Mouse (Mus musculus) lung, postnatal 25 days (tissue): ENCODE measurements at regions not wholly inside any gene's neighbourhood (a gene's known extent, or its start where the extent isn't known, plus 50 kb on each side); places are given as distances from the start of the nearest gene placed in this dataset.

Source experiments
- DNase-seq: peaks from one replicate; pipeline ENCODE4 v3.0.0; 2022; ENCODE audit warnings: low spot score

- no peak for DNase-seq
Measured at GRCm38 (mm10) chr5:111897568-111897967, 163.8 kb downstream of the Gm26897 start.

DNA sequence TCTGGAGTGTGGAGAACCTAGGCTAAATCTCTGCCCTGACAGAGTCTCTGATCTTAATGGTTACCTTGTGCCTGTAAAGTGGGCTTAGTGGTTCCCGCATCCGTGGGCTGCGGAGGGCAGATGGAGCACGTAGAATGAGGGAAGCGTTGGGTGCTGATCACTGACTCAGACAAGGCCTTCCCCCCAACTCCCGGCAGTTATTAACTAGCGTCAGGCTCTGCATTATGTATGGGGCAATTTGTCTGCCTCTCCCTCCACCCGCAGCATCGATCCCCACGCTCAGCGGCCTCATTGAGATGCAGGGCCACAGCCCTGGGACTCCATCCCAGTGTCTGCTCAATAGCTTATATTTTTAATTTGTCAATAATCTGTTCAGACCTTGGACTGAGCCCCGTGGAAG is 164.8 kb downstream of the Gm26897 start:
- DNase-seq = no peak

GRCm38 (mm10) chr5:111901197-111901596 is 167.5 kb downstream of the Gm26897 start:
- DNase-seq = no peak

DNA sequence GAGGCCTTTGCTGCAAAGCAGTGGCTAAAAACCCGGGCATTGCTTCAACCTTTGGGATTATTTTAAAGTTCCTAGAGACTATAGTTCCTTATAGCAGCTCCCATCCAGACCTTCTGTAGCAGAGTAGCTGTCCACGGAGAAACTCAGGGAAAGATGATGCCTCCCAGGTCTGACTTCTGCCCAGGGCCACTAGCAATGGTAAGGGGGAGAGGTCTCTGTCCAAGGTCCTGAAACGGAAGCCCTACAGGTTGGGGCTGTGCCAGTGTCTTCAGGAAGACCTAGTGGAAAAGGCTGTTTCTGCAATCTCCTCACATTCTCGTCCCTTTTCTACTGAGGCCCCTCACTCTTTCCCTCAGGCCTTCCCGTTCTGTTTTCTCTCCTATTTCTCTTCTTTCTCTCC is 168.0 kb downstream of the Gm26897 start:
- DNase-seq = no peak

GRCm38 (mm10) chr5:111908085-111908484 is 174.4 kb downstream of the Gm26897 start:
- no peak for DNase-seq

DNA sequence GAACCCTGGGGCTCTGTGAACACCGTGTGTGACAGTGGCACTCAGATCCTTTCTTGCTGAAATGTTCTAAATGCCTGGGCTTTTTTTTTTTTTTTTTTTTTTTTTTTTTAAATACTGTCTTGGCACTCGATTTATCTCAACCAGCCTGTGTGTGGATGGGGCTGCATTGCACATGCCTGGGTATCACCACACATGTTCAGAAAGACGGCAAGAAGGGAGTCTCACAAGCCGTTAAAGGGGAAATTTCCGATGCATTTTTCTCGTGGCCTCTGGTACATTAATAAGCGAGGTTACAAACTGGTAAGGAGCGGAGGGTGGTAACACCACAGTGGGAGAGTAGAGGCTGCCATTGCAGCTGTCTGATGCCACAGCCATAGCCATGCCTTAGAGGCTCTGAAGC is 176.8 kb downstream of the Gm26897 start:
- no peak for DNase-seq

DNA sequence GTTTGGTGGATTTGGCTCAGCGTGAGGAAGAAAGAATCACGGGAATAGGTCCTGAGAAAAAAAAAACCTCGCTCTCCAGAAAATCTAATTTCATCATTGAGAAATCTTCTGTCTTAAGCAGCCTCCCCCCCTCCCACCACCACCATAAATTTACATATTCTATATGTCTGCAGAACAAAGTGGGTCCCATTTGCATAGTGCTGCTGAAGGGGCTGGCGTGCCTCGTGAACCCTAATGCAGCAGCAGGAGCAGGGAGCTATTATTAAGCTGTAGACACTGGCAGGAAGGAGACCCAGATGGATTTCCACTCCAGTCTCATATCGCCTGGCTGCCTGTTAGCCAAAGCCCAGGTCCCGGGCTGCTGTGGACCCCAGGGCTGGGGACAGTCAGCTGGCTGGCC is 179.6 kb downstream of the Gm26897 start:
- no peak for DNase-seq

- no peak for DNase-seq
Measured at GRCm38 (mm10) chr5:111914296-111914695, 180.6 kb downstream of the Gm26897 start.

GRCm38 (mm10) chr5:111917643-111918252 is 184.0 kb downstream of the Gm26897 start:
- no peak for DNase-seq

DNA sequence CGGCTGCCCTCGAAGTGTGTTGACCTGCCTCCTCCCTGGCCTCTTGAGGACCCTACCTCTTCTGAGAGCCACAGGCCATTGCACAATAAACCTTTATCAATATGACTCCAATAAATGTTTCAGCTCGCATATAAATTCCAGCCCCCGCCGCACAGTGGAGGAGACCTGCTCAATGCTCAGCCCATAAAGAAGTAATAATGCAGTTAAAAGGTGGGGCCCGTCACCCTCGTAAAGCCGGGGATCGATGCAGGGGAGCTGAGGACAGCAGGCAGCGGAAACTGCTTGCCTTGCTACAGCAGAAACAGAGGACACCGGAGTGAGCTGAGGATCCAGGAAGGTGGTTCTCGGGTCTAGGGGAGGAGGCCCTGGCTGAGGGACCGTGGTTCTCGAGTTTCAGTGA is 185.2 kb downstream of the Gm26897 start:
- no peak for DNase-seq

- no peak for DNase-seq
Measured at GRCm38 (mm10) chr5:111922991-111923701, 189.4 kb downstream of the Gm26897 start.

GRCm38 (mm10) chr5:111925757-111926156 is 192.0 kb downstream of the Gm26897 start:
- DNase-seq = no peak

GRCm38 (mm10) chr5:111929180-111929990 is 195.7 kb downstream of the Gm26897 start:
- DNase-seq = no peak

GRCm38 (mm10) chr5:111929991-111930339 is 196.2 kb downstream of the Gm26897 start:
- DNase-seq = no peak

- peak; percentile 3 for DNase-seq
Measured at GRCm38 (mm10) chr5:111931733-111932132, 198.0 kb downstream of the Gm26897 start.

GRCm38 (mm10) chr5:111935381-111936134 is 201.8 kb downstream of the Gm26897 start:
- DNase-seq = no peak

DNA sequence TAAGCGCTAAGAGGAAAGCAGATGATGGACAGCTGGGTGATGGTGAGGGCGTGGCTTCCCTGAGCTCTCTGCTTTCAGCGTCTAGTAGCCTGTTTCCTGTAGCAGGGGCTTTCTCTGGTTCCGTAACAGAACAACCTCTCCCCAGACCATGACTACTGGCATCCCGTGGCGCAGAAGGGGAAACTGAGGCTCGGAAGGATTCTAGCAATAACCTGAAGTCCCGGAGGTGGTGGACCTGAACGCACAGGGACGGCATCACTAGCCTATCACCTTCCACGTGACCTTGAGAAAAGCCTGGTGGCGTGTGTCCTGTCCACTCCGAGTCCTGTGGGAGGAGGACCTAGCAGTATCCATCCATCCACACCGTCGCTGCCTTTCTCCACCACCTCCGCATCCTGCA is 208.1 kb downstream of the Gm26897 start:
- DNase-seq = no peak

- DNase-seq = no peak
Measured at GRCm38 (mm10) chr5:111942792-111943191, 209.1 kb downstream of the Gm26897 start.

DNA sequence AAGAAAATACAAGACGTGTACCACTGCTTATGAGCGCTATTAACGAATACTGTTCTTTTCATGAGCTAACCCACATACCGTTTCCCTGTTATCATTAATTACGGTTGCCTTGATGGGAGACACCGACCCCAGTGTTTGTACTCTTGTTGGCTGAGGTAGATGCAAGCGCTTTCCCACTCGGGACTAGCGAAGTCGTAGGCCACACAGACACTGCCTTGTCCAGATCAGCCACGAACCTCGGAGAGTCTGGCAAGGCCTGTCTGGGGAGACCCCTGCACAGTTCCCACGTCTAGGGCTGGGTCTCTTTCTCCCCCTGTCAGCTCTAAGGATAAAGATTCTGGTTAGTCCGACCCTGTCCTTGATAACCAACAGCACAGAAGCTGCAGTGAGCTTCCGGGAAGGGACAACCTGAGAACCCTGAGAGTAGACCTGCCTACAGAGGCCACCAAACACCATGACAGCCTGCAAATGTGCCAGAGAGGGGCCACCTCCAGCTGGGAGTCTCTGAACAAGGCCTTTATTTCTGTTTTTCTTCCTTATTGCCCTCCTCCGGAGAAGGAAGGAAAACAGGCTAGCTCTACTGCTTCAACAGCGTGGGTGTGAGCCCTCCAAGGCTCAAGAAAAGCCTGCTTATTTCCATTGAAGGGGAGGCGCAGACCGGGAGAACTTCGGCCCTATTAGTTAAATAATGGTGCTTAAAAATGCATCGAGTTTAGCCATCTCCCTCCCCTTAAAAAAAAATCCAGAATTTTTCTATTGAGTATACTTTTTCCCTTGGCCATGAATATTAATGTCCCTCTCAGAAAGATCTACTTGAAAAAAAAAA is 209.8 kb downstream of the Gm26897 start:
- DNase-seq = no peak

- no peak for DNase-seq
Measured at GRCm38 (mm10) chr5:111944273-111944971, 210.7 kb downstream of the Gm26897 start.

DNA sequence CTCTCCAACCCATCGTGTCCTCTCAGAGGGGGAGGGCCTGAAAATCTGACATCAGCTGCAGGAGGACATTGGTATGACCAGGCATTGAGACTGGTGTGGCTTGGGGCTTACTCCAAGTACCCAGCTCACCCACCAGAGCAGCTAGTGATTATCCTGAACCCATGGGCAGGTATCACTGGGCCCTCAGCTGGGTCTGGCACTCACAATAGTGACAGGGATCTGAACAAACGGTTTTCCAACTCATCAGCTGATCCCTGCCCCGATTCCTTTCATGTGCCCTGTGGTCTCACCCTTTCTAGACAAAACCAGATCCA is 211.2 kb downstream of the Gm26897 start:
- no peak for DNase-seq
